Mouse (Mus musculus) gastrocnemius, postnatal 25 days (tissue): ENCODE measurements around the gene Secisbp2l. TPM values are rescaled to one million over a fixed set of nuclear protein-coding genes. Genes with fewer than 3 reads are reported as not detected.

Experiments used
- DNase-seq: peaks from one replicate; pipeline ENCODE4 v3.0.0; 2022
- long read RNA-seq, 2 experiments: library from polyadenylated mRNA; stranded (forward); transcript quantifications; one replicate each; pipeline ENCODE4 v2.0.0; 2021
- total RNA-seq, 2 experiments: library from RNA; stranded (reverse); gene quantifications; 1 replicate in 1 of 2; 2 replicates in 1 of 2; pipeline ENCODE4 v1.2.3; 2021

The Secisbp2l gene
- 10 to 100 TPM; 15.6 to 17.5 TPM for total RNA-seq
- long read RNA-seq, experiment 1, partial matches to known transcripts = 0 of 4 reads
- long read RNA-seq, experiment 1, other reads (novel, unspliced or antisense) = 4 of 4 reads
- long read RNA-seq, experiment 2, partial matches to known transcripts = 1 of 3 reads
- long read RNA-seq, experiment 2, other reads (novel, unspliced or antisense) = 2 of 3 reads

GRCm38 (mm10) chr2:125782719-125783109, at the start of gene Secisbp2l:
TSS of gene Secisbp2l (minus strand) at chr2:125782870.
- DNase-seq = peak; percentile 95

- no peak for DNase-seq
Measured at GRCm38 (mm10) chr2:125829924-125830323, 47.3 kb upstream of the Secisbp2l start.

DNA sequence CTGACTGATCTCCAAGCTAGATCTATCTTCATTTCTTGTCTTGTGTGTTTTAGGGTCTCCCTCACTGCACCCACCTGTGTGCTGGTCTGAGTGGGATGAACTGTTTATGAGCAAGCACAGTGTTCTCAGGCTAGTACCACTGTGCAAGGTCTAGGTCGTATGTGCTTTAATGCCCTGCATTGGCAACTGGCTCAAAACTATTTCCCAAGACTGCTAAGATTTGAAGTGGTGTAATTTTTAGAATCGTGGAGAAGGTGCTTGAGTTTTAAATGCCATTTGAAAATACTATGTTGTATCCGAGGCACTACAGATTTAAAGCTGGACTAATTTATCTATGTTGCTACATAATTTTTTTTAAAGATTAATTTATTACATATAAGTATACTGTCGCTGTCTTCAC, 45.2 kb upstream of the Secisbp2l start:
- DNase-seq = no peak

DNA sequence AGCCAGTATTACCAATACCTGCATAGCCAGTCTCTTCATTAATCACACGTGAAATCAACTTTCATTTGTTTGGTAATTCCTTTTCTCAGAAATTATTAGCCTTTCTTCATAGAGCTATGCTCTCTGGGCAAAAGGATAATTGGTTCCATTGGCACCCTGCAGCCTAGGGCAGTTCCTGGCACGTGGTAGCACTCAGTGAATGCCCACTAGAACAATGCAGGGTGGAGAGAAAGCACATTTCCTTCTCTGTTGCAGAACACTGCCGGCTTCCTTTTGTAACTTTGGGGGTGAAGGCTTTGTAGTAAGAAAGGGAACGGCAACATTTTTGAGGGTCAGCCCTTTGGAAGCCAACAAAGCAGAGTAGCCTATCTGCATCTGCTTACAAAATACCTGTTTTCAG, 43.5 kb upstream of the Secisbp2l start:
- no peak for DNase-seq

DNA sequence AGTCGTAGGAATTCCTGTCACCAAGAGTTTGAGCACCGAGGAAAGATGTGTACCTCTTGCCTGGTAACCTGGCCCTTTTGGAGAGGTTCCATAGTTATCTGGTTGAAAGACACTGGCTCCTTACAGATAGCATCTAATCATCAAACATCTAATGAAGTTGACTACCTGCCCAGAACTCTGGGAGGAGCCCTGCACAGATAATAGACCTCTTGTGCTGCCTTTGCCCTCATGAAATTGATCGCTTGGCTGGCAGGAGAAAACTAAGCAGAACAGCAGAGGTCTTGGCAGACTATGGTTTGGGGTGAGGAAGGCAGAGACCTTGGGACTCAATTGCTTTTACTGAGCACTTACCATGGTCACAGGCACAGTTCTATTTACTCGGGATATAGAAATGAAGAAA, 37.7 kb upstream of the Secisbp2l start:
- DNase-seq = no peak

DNA sequence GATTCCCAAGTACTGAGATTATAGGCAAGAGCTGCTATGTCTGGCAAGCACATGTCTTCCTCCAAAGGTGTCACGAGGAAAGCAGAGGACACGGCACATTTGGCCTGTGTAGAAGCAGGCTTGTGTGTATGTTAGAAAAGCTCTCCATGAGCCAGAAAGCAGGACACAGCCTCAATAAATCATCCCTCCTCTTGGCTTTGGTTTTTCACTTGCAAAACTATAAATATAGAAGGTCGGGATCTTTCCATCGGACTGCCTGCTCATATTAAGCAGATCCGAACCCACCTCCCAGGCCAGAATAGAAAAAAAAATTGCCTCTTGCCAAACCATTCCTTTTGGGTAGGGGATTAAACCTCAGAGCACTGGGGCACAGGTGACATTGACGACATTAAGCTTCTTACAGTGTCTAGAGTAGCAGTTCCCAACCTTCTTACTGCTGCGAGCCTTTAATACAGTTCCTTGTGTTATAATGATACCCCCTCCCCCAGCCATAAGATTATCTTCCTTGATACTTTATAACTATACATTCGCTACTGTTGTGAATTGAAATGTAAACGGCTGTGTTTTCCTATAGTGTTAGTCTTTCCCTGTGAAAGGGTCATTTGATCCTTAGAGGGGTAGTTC, 31.4 kb upstream of the Secisbp2l start:
- no peak for DNase-seq

DNA sequence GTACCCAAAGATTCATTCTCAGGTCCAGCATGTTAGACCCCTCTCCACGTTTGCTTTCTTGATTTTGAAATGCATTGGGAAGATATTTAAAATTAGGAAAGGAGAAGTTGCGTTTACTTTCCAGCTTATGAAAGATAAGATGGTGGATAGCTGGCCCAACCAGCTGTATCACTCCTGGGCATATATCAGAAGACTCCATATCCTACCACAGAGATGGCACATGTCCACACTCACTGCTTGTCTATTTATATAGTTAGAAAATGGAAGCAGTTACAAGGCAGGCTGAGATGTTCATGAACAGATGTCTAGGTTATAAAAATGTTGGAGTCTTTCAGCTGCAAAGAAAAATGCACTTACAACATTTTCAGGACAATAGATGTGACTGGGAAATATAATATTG, 28.7 kb upstream of the Secisbp2l start:
- no peak for DNase-seq

- DNase-seq = no peak
Measured at GRCm38 (mm10) chr2:125809551-125809950, 26.9 kb upstream of the Secisbp2l start.

DNA sequence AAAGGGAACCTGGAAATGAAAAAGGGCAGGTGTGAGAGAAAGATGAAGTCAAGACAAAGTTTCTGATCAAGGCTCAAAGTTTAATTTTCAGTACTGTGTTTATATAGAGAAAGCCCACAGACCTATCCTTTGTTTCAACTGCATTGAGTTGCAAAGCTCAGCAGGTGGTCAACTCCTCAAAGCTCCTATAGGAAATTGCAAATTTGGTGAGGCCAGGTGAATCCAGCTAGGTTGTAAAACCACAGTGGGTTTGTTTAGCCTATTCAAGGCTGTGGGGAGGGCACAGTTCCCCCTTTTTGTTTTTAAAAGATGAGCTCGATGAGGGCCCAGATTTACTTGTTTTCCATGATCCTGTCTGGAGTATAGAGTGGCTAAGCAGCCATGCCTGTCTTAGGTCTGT, 23.2 kb upstream of the Secisbp2l start:
- no peak for DNase-seq

GRCm38 (mm10) chr2:125801947-125802346, 19.3 kb upstream of the Secisbp2l start:
- no peak for DNase-seq

- DNase-seq = no peak
Measured at GRCm38 (mm10) chr2:125801038-125801437, 18.4 kb upstream of the Secisbp2l start.

- DNase-seq = no peak
Measured at GRCm38 (mm10) chr2:125800428-125800827, 17.8 kb upstream of the Secisbp2l start.

- DNase-seq = no peak
Measured at GRCm38 (mm10) chr2:125797872-125798271, 15.2 kb upstream of the Secisbp2l start.

DNA sequence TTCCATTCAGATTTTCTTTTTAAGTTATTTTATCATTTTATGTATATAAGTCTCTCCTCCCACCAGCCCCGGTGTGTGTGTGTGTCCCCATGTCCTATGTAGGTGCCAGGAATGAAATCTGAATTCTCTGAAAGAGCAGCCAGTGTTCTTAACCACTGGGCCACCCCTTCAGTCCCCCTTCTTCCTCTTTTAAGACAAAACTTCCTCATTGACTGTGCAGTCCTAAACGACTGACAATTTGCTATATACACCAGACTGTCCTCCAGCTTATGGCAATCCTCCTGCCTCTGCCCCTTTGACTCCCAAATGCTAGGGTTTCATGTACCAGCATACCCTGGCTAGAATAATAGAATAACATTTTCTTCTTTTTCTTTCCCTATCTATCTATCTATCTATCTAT, 12.4 kb upstream of the Secisbp2l start:
- DNase-seq = no peak

DNA sequence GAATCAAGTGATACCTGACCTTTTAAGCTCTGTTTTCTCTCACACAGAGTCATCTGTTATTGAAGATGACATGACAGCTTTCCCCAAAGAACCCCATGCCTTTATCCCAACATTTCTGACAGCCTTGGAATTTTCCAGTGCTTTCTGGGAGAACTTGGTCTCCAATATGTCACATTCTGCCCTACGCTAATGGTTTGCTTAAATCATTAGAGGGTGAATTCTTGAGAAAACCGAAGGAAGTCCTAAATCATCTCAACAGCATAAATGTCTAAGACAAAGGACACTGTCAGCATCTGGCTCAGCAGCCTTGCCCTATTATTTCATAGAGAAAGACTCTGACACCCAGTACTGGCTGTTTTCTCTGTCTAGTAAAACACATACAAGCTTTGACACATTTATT, 11.5 kb upstream of the Secisbp2l start:
- DNase-seq = no peak

DNA sequence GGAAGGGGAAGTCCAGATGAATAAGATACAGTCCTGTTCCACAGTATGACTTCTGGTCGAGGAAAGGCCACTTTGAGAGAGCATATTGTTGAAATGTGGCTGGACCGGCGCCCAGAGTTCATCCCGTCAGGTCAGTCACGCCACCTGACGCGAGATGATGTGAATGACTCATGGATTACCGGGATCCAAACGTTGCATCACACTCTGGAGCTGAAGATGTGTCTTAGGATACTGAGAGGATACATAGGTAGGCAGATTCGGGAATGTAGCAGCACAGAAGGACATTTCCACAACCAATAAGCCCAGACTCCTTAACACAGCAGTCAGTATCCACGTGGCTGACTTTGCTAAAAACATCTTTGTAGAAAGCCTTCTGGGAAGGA, 10.2 kb upstream of the Secisbp2l start:
- no peak for DNase-seq

GRCm38 (mm10) chr2:125792144-125792878, 9.6 kb upstream of the Secisbp2l start:
- DNase-seq = no peak

DNA sequence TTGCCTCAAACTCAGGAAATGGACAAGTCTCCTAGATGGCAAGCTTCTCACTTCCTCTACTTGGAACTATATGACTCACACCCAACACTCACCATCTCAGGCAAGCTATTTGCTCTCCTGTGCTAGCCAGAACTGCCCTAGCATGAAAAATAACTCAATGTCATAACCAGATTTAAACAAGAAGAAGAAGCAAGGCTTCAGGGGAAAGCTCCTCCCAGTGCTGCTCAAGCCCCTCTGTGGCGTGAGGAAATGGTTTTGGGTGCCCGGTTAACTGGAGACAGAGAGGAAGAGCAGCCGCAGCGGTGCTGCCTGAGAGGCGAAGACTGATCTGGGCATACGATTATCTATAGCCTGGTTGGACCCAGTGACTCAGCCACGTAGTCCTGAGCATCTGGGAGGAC, 8.8 kb upstream of the Secisbp2l start:
- DNase-seq = no peak

- no peak for DNase-seq
Measured at GRCm38 (mm10) chr2:125790242-125790641, 7.6 kb upstream of the Secisbp2l start.

DNA sequence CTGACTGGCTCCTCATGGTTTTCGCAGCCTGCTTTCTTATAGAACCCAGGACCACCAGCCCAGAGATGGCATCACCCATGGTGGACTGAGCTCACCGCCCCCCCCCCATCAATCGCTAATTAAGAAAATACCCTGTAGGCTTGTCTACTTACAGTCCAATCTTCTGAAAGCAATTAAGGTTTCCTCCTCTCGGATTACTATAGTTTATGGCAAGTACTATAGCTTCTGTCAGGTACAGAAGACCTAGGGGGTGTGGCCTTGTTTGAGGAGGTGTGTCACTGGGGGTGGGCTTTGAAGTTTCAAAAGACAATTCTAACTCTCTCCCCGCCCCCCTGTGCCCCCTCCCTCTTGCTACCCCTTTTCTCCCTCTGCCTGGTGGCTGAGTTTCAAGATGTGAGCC, 6.6 kb upstream of the Secisbp2l start:
- DNase-seq = no peak

DNA sequence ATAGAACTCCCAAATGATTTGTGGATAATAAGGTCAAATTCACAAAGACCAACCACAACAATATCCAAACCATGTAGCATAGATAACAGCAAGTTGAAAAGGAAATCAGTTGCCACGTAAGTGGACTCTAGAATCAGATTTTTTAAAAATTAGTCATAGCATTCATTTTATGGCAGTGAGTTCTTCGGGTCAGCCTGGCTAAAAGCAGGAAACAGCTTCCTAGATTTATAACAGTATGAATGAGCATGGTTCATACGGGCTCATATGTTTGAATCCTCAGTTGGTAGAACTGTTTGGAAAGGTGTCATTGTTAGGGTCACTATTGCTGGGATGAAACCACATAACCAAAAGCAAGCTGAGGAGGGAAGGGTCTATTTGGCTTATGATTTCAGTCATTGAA, 6.1 kb upstream of the Secisbp2l start:
- DNase-seq = no peak

DNA sequence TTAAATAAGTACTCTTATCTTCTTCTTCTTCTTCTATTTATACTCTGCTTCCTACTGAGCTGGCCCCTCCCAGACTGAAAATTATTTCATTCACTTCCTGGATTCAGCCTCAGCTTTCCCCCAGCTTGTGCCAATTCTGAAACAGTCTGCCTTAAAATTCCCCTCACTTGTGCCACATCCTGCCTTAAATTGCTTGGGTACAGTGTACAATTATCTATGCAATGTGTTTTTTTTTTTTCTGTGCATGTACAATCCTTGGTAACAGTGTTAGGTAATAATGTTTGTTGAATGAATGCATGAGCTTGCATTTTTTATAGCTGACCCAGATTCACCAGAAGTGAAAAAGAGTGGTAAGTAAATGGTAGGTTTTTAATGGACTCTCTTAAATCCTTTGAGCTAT, 5.7 kb upstream of the Secisbp2l start:
- DNase-seq = no peak

- DNase-seq = no peak
Measured at GRCm38 (mm10) chr2:125785021-125785420, 2.4 kb upstream of the Secisbp2l start.

DNA sequence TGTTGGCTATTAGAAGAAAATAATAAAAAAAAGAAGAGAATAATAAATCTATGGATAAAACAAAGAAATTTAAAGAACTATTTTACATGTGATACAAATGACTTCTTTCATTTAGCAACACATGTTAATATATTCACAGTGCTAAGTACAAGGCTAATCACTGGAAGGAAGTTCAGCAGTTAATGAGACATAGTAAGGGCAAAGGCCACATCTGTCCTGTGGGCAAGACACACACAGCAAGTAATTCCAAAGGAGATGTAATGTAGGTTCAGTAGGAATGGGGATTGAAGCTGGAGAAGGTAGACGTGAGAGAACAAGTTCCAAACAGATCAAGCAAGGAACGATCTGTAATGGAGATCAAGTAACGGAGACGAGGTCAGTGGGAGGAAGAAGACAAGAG, 1.7 kb upstream of the Secisbp2l start:
- no peak for DNase-seq
